8 mouse cellular contexts compared by ENCODE assay signal in genomic region chr6:128799144-128799895, GRCm38 (mm10). TPM values are rescaled to one million over a fixed set of nuclear protein-coding genes. Genes with fewer than 3 reads are reported as not detected.
DNase-seq lines count a peak whose midpoint lies in the region; ATAC-seq and TF ChIP-seq lines count a peak whose summit lies in the region.
"Not testable (repeated sequence)": the region's sequence is repeated elsewhere in the genome, so short reads cannot be mapped to it uniquely, and the experiment has no call there.

No protein-coding gene starts in this region.

- not testable (repeated sequence) for H3K27me3 ChIP-seq in forebrain, embryonic 12.5 days; heart, postnatal 0 days (ENCODE audit: control insufficient read depth, insufficient read depth, low read length); liver, embryonic 14.5 days (ENCODE audit: control insufficient read depth, insufficient read depth, low read length); stomach, embryonic 15.5 days (replicated peaks)

- peak overlapping the region; percentile 59 for H3K4me2 ChIP-seq in forebrain, embryonic 12.5 days
- peak overlapping the region; percentile 60 for H3K4me2 ChIP-seq in heart, postnatal 0 days (ENCODE audit: low read depth, low read length)
- peak overlapping the region; percentile 62 for H3K4me2 ChIP-seq in liver, embryonic 14.5 days (ENCODE audit: low read depth)
- peak overlapping the region; percentile 63 for H3K4me2 ChIP-seq in stomach, embryonic 15.5 days

- H3K36me3 ChIP-seq in forebrain, embryonic 12.5 days (replicated peaks); heart, postnatal 0 days (replicated peaks; ENCODE audit: control insufficient read depth, insufficient read depth, low read length); liver, embryonic 14.5 days (replicated peaks; ENCODE audit: control insufficient read depth, insufficient read depth, low read depth); stomach, embryonic 15.5 days: not testable (repeated sequence)

- peak; percentile 83 for ATAC-seq in forebrain, embryonic 12.5 days (ENCODE audit: low FRiP score)
- ATAC-seq in heart, postnatal 0 days (ENCODE audit: insufficient read depth, low read depth) = peak; percentile 67
- peak; percentile 75 for ATAC-seq in liver, embryonic 14.5 days (ENCODE audit: insufficient read depth)
- ATAC-seq in stomach, embryonic 15.5 days (ENCODE audit: insufficient read depth, low FRiP score, low read depth) = peak; percentile 62

- WGBS in forebrain, embryonic 12.5 days = under 1% methylated on average over 49 of the region's 49 CpGs
- under 1% methylated on average over 49 of the region's 49 CpGs for WGBS in heart, postnatal 0 days
- under 1% methylated on average over 49 of the region's 49 CpGs for WGBS in liver, embryonic 14.5 days (ENCODE audit: insufficient replicate concordance)
- WGBS in stomach, embryonic 15.5 days = under 1% methylated on average over 49 of the region's 49 CpGs

- H3K4me3 ChIP-seq in forebrain, embryonic 12.5 days (replicated peaks) = peak overlapping the region; percentile 57
- H3K4me3 ChIP-seq in heart, postnatal 0 days (ENCODE audit: low read depth, low read length) = peak overlapping the region; percentile 76
- peak overlapping the region; percentile 61 to 87 for H3K4me3 ChIP-seq in liver, embryonic 14.5 days (ENCODE audit: insufficient read depth in 1 of 2, low read depth in 2 of 2, low read length in 2 of 2)
- H3K4me3 ChIP-seq in stomach, embryonic 15.5 days (replicated peaks) = peak overlapping the region; percentile 67

- H3K9ac ChIP-seq in forebrain, embryonic 12.5 days = peak overlapping the region; percentile 61
- H3K9ac ChIP-seq in heart, postnatal 0 days (replicated peaks; ENCODE audit: low read depth, low read length) = peak overlapping the region; percentile 62
- H3K9ac ChIP-seq in liver, embryonic 14.5 days (replicated peaks) = peak overlapping the region; percentile 60
- H3K9ac ChIP-seq in stomach, embryonic 15.5 days = peak overlapping the region; percentile 41; the same call in 1 of the 2 replicates

- peak; percentile 65 for TF ChIP-seq CTCF in heart, postnatal 0 days (IDR thresholded peaks at IDR 0.05; ENCODE audit: low read depth)
- TF ChIP-seq CTCF in liver, embryonic 14.5 days (IDR thresholded peaks at IDR 0.05; ENCODE audit: low read depth) = peak; percentile 92

- not testable (repeated sequence) for H3K9me3 ChIP-seq in forebrain, embryonic 12.5 days; heart, postnatal 0 days (replicated peaks; ENCODE audit: control insufficient read depth, low read length); liver, embryonic 14.5 days (ENCODE audit: control insufficient read depth, low read length); stomach, embryonic 15.5 days

- H3K27ac ChIP-seq in forebrain, embryonic 12.5 days = peak overlapping the region; percentile 77
- H3K27ac ChIP-seq in heart, postnatal 0 days (ENCODE audit: low read depth) = peak overlapping the region; percentile 93
- H3K27ac ChIP-seq in liver, embryonic 14.5 days = not testable (repeated sequence)
- H3K27ac ChIP-seq in stomach, embryonic 15.5 days = peak overlapping the region; percentile 91

- TF ChIP-seq EP300 in heart, postnatal 0 days (IDR thresholded peaks at IDR 0.05; ENCODE audit: low read depth); liver, embryonic 14.5 days (IDR thresholded peaks at IDR 0.05; ENCODE audit: low read depth): not testable (repeated sequence)

- DNase-seq in CD8-positive naive resting alpha-beta T cell, adult 2 months (ENCODE audit: low read depth in 2 of 2, low spot score in 2 of 2) = peak; percentile 90 to 91
- peak; percentile 86 for DNase-seq in c-Kit-positive CD71-positive TER-119-positive erythroid progenitor cells, embryonic 14.5 days (ENCODE audit: low spot score)
- DNase-seq in heart, postnatal 0 days (ENCODE audit: low spot score) = peak; percentile 63
- DNase-seq in kidney, postnatal 36 days = peak; percentile 85 to 86
- peak; percentile 61 to 71 (median 68) for DNase-seq in liver, embryonic 14.5 days (ENCODE audit: low read depth in 3 of 3, low spot score in 3 of 3)
- DNase-seq in neural tube, embryonic 10.5 days (ENCODE audit: extremely low spot score, low spot score) = peak; percentile 97

- H3K4me1 ChIP-seq in forebrain, embryonic 12.5 days; heart, postnatal 0 days (ENCODE audit: control insufficient read depth, insufficient read depth); liver, embryonic 14.5 days (replicated peaks; ENCODE audit: control insufficient read depth in 2 of 2, insufficient read depth in 2 of 2, low read length in 1 of 2); stomach, embryonic 15.5 days: not testable (repeated sequence)

RNA-seq across cellular contexts. Expression of gene Klrb1c, which starts 10.3 kb away (rescaled TPM):
- polyA plus RNA-seq in forebrain, embryonic 12.5 days (2016; fragmentation: Nextera tagmentation; extraction: Ambion mirVana) = 0.08 TPM in 1 of 2 replicates, not detected in the other
- total RNA-seq in heart, postnatal 0 days (2014; rRNA removed; ENCODE audit: low replicate concordance) = not detected in 2 replicates
- polyA plus RNA-seq in heart, postnatal 0 days (2015; fragmentation: Nextera tagmentation; extraction: Ambion mirVana) = not detected in 2 replicates
- polyA plus RNA-seq in liver, embryonic 14.5 days (2012; rRNA removed) = 0.04 and 0.09 TPM in 2 replicates
- polyA plus RNA-seq in liver, embryonic 14.5 days (2014; fragmentation: Nextera tagmentation; extraction: Ambion mirVana) = 0.09 and 0.25 TPM in 2 replicates
- polyA plus RNA-seq in stomach, embryonic 15.5 days (2015; fragmentation: Nextera tagmentation; extraction: Ambion mirVana) = 0.12 and 0.23 TPM in 2 replicates

RNA-seq across cellular contexts. Expression of gene Gm44511, which starts 26.8 kb away (rescaled TPM):
- polyA plus RNA-seq in forebrain, embryonic 12.5 days (2016; fragmentation: Nextera tagmentation; extraction: Ambion mirVana) = not detected in 2 replicates
- not detected in 2 replicates for total RNA-seq in heart, postnatal 0 days (2014; rRNA removed; ENCODE audit: low replicate concordance)
- polyA plus RNA-seq in heart, postnatal 0 days (2015; fragmentation: Nextera tagmentation; extraction: Ambion mirVana) = not detected in 2 replicates
- polyA plus RNA-seq in liver, embryonic 14.5 days (2012; rRNA removed) = not detected in 2 replicates
- polyA plus RNA-seq in liver, embryonic 14.5 days (2014; fragmentation: Nextera tagmentation; extraction: Ambion mirVana) = not detected in 2 replicates
- 0.21 TPM in 1 of 2 replicates, not detected in the other for polyA plus RNA-seq in stomach, embryonic 15.5 days (2015; fragmentation: Nextera tagmentation; extraction: Ambion mirVana)

RNA-seq across cellular contexts. Expression of gene Klrb1b, which starts 26.8 kb away (rescaled TPM):
- polyA plus RNA-seq in forebrain, embryonic 12.5 days (2016; fragmentation: Nextera tagmentation; extraction: Ambion mirVana) = not detected in 2 replicates
- not detected in 2 replicates for total RNA-seq in heart, postnatal 0 days (2014; rRNA removed; ENCODE audit: low replicate concordance)
- polyA plus RNA-seq in heart, postnatal 0 days (2015; fragmentation: Nextera tagmentation; extraction: Ambion mirVana) = not detected in 2 replicates
- 0.08 and 0.18 TPM in 2 replicates for polyA plus RNA-seq in liver, embryonic 14.5 days (2012; rRNA removed)
- polyA plus RNA-seq in liver, embryonic 14.5 days (2014; fragmentation: Nextera tagmentation; extraction: Ambion mirVana) = 0.13 TPM in 1 of 2 replicates, not detected in the other
- polyA plus RNA-seq in stomach, embryonic 15.5 days (2015; fragmentation: Nextera tagmentation; extraction: Ambion mirVana) = 0.35 and 0.60 TPM in 2 replicates
